Mouse (Mus musculus) heart, adult 8-10 months (tissue): Measurements from ENCODE around the gene Galnt3. TPM values are rescaled to one million over a fixed set of nuclear protein-coding genes. Genes with fewer than 3 reads are reported as not detected.

ENCODE experiments used
- DNase-seq: peaks from one replicate; pipeline ENCODE4 v3.0.0; 2022; ENCODE audit warnings: low spot score
- total RNA-seq, 4 experiments: library from RNA; stranded (reverse); gene quantifications; 2 replicates each; pipeline ENCODE4 v1.2.4; 2022

The Galnt3 gene
- not detected for total RNA-seq

GRCm38 (mm10) chr2:66124591-66125271, at the start of gene Galnt3:
TSS of gene Galnt3 (minus strand) at chr2:66124994.
- DNase-seq = no peak

- DNase-seq = no peak
Measured at GRCm38 (mm10) chr2:66173134-66173533, 48.3 kb upstream of the Galnt3 start.

GRCm38 (mm10) chr2:66171643-66172042, 46.8 kb upstream of the Galnt3 start:
- no peak for DNase-seq

GRCm38 (mm10) chr2:66170721-66171120, 45.9 kb upstream of the Galnt3 start:
- DNase-seq = no peak

- no peak for DNase-seq
Measured at GRCm38 (mm10) chr2:66165025-66165424, 40.2 kb upstream of the Galnt3 start.

- DNase-seq = no peak
Measured at GRCm38 (mm10) chr2:66158140-66158915, 33.5 kb upstream of the Galnt3 start.

GRCm38 (mm10) chr2:66151436-66151835, 26.6 kb upstream of the Galnt3 start:
- DNase-seq = no peak

- DNase-seq = no peak
Measured at GRCm38 (mm10) chr2:66150531-66150930, 25.7 kb upstream of the Galnt3 start.

GRCm38 (mm10) chr2:66148654-66149230, 23.9 kb upstream of the Galnt3 start:
- DNase-seq = no peak

- DNase-seq = no peak
Measured at GRCm38 (mm10) chr2:66146473-66146872, 21.7 kb upstream of the Galnt3 start.

GRCm38 (mm10) chr2:66144770-66145169, 20.0 kb upstream of the Galnt3 start:
- DNase-seq = no peak

GRCm38 (mm10) chr2:66143284-66143683, 18.5 kb upstream of the Galnt3 start:
- no peak for DNase-seq

- DNase-seq = no peak
Measured at GRCm38 (mm10) chr2:66142711-66143110, 17.9 kb upstream of the Galnt3 start.

GRCm38 (mm10) chr2:66142268-66142667, 17.5 kb upstream of the Galnt3 start:
- no peak for DNase-seq

GRCm38 (mm10) chr2:66140246-66140645, 15.5 kb upstream of the Galnt3 start:
- DNase-seq = no peak

GRCm38 (mm10) chr2:66131862-66132544, 7.2 kb upstream of the Galnt3 start:
- no peak for DNase-seq

GRCm38 (mm10) chr2:66128941-66129340, 4.1 kb upstream of the Galnt3 start:
- DNase-seq = no peak

GRCm38 (mm10) chr2:66127541-66127940, 2.7 kb upstream of the Galnt3 start:
- no peak for DNase-seq

GRCm38 (mm10) chr2:66126936-66127335, 2.1 kb upstream of the Galnt3 start:
- DNase-seq = no peak

- DNase-seq = no peak
Measured at GRCm38 (mm10) chr2:66123756-66124589, 821 bp downstream of the Galnt3 start.

GRCm38 (mm10) chr2:66117686-66118085, 7.1 kb downstream of the Galnt3 start:
- DNase-seq = peak; percentile 7
